Mouse (Mus musculus) left cerebral cortex, adult 11 months (tissue): ENCODE results near the gene Pbx2.

Experiments
- DNase-seq: peaks from one replicate; pipeline ENCODE4 v3.0.0; 2022; ENCODE audit warnings: low spot score

The Pbx2 gene

DNA sequence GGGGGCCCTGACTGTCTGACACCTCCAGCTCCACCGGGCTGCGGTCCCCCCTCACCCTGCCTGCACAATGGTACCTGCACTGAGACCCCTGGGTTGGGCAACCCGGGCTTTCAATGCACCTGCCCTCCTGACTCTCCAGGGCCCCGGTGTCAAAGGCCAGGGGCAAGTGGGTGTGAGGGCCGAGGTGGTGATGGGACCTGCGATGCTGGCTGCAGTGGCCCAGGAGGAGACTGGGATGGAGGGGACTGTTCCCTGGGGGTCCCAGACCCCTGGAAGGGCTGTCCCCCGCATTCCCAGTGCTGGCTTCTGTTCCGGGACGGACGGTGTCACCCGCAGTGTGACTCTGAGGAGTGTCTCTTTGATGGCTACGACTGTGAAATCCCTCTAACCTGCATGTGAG is 8.5 kb upstream of the Pbx2 start:
- DNase-seq: no peak

- DNase-seq: no peak
Measured at GRCm38 (mm10) chr17:34583397-34583796, 7.7 kb upstream of the Pbx2 start.

DNA sequence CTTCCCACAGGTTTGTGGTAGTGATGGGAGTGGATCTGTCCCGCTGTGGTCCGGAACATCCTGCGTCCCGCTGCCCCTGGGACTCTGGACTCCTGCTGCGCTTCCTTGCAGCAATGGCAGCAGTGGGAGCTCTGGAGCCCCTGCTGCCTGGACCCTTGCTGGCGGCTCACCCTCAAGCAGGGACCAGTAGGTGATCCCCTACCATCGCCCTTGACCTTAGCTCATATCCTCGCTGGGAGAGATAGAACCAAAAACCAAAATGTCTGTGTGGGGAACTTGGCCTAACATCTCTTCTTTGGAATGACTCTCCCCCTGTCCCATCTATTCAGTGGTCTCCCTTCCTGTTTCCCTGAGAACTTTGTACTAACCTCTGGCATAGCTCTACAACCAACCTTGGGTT is 7.2 kb upstream of the Pbx2 start:
- no peak for DNase-seq

GRCm38 (mm10) chr17:34585121-34585520 is 5.9 kb upstream of the Pbx2 start:
- no peak for DNase-seq

DNA sequence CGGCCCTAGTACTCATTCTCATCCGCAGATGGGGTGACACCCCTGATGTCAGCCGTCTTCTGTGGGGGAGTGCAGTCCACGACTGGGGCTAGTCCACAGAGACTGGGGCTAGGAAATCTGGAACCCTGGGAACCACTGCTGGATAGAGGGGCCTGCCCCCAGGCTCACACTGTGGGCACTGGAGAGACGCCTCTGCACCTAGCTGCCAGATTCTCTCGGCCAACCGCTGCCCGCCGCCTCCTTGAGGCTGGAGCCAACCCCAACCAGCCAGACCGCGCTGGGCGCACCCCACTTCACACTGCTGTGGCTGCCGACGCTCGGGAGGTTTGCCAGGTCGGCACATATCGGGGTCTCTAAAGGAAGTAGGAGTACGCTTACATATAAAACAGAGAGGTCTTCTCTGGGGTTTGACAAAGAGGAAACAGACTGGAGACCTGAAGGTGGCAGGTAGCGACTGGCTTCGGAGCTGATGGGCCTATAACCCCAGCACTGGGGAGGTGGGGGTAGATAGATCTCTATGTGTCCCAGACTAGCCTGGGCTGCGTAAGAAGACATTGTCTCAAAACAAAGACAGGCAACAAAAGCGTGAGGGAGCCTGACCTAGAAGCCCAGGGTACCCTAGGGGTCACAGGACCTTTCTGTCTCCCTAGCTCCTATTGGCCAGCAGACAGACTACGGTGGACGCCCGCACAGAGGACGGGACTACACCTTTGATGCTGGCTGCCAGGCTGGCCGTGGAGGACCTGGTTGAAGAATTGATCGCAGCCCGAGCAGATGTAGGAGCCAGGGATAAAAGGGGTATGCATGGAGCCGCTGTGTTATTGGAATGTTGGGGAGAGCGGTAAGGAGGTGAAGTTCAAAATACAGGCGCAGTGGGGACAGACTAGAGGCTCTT is 4.9 kb upstream of the Pbx2 start:
- DNase-seq: no peak

GRCm38 (mm10) chr17:34586796-34587422 is 4.2 kb upstream of the Pbx2 start:
- DNase-seq: peak; percentile 87

DNA sequence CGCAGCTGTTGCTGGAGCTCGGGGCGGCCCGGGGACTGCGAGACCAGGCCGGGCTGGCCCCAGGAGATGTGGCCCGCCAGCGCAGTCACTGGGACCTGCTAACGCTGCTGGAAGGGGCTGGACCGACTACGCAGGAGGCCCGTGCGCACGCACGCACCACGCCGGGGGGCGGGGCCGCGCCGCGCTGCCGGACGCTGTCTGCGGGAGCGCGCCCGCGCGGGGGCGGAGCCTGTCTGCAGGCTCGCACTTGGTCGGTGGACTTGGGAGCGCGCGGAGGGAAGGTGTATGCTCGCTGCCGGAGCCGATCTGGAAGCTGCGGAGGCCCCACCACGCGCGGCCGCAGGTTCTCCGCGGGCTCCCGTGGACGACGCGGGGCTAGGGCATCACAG is 3.6 kb upstream of the Pbx2 start:
- peak; percentile 99 for DNase-seq

DNA sequence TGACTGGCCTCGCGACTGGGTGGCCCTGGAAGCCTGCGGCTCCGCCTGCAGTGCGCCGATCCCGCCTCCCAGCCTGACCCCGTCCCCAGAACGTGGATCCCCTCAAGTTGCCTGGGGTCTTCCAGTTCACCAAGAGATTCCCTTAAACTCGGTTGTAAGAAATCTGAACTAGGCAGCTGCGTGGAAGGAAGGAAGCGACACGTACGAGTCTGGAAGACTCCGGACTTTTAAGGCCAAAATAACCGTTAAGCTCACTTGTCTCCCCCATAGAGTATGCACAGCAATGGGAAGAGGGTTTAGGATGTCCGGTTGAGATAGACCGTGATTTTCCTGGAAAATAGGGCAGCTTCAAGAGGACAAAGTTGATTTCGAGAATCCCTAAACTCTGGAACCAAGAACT is 3.3 kb upstream of the Pbx2 start:
- DNase-seq: no peak

- DNase-seq: no peak
Measured at GRCm38 (mm10) chr17:34588767-34589166, 2.3 kb upstream of the Pbx2 start.

DNA sequence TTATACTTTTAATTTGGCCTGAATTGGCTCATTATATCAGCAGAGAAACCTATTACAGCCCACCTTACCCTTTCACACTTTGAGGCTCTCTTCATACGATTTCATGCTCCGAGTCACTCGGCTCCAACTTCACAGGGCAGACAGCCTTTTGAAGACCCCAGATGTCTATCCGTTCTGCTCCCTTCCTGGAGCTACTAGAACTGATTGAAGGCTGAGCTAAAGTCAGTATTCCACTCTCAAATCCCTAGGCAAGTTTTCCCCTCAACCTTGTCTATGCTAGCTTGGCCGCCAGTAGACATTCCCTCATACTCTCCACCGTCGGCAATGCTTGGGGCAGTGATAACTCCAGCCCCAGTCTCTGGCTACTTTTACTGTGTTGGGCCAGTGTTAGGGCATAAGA is 1.9 kb upstream of the Pbx2 start:
- DNase-seq: no peak

DNA sequence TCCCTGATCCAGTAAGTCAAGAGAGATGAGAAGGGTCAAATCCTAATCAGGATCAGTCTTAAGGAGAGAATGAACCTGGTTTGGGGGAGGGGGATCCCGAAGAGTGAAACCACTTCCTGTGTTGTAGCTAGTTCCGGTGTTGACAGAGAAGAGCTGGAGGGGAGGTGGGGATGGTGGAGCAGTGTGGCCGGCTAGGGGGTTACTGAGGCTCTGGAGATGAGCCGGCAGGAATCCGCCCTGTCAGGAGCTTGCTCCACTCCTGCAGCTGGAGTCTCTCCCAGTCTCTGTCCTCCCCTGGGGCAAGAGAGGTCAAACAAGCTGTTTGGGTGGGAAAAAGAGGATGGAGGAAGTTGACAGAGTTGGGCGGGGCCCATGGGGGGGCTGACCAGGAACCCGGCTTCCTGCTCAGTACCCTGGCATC is 1.4 kb upstream of the Pbx2 start, which contains the start of gene Gpsm3:
Gpsm3 (plus strand) TSS at position 126 of the 421 bp plus-strand sequence.
- no peak for DNase-seq

DNA sequence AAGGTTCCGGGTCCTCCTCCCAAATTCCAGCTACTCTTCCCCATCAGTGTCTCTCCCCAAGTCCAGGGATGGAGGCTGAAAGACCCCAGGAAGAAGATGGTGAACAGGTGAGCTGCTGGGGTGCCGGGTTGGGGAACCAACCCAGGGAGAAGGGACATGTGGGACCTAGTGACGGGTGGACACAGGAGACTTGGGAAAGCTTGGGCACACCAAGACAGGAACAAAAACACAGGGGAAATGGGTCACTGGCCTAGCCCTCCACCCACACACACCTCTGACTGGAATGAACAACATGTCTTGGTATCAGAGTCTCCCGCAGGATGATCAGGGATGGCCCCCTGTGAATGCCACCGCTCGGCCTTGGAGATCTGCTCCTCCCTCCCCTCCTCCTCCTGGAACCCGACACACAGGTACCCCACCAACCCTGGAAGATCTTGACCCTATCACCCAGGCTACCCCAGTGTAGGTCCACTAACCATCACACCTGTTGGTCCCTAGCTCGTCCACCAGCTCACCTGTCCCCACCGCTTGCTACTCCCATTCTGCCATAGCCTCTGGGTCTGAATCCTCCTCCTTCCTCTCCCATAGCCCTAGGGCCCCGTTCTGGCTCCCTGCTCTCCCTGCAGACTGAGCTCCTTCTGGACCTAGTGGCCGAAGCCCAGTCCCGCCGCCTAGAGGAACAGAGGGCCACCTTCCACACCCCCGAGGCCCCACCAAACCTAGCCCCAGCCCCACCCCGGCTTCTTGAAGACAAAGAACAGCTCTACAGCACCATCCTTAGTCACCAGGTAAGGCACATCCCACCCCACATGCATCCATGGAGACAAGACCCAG is 695 bp upstream of the Pbx2 start:
- DNase-seq: no peak

- no peak for DNase-seq
Measured at GRCm38 (mm10) chr17:34591994-34592375, 919 bp downstream of the Pbx2 start.

DNA sequence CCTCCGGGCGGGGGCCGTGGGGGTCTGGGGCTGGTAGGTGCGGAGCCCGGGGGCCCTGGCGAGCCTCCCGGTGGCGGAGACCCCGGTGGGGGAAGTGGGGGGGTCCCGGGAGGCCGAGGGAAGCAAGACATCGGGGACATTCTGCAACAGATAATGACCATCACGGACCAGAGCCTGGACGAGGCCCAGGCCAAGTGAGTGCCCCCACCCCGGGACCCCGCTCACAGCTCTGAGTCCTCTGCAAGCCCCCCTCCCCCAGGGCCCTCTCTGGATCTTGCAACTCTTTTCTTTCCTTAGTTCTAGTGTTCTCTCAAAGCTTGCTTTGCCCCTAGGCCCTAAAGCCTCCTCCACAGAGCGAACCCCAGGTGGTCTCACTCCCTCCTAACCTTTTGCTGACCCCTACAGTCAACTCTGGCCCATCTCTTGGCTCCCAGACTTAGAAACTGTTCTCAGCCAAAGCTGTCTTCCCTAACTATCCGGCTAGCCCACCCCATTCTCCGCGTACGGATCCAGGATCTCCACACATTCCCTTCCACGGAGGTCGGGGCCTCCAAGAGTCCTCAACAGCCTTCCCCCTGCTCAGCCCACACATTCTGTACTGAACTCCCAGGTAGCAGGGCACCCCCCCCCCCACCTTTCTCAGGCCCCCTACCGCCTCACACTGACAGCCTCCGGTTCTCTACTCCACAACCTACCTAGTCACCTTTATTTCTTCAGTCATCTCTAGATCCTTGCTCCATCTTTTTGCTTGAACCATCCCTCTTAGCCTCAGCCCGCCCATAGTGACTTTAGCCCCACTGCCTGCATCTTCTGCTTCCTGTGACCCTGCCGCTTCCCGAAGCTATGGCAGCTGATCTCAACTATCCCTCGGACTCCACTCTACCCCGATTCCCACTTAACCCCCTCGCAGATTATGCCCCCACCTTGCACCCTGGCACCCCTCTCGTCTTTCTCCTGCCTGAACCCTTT is 1.8 kb downstream of the Pbx2 start:
- no peak for DNase-seq

DNA sequence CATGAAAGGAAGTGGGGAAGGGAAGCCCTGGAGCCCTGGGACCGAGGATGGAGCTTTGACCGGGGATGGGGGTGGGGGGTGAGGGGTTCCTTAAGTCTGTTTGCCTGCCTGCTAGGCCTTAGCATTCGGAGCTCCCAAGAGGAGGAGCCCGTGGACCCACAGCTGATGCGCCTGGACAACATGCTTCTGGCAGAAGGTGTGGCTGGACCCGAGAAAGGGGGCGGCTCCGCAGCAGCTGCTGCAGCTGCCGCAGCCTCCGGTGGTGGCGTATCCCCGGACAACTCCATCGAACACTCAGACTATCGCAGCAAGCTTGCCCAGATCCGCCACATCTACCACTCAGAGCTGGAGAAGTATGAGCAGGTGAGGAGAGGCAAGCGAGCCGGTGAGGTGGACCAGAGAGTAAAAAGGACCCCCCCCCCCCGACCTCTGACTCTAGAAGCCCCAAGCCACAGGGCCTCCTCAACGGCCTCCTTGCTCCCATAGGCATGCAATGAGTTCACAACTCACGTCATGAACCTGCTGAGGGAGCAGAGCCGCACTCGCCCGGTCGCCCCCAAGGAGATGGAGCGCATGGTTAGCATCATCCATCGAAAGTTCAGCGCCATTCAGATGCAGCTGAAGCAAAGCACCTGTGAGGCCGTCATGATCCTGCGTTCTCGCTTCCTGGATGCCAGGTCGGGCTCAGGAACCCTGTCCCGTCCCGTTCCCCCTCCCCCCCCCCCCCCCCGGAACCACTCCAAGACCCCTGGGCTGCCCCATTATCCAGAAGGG is 2.9 kb downstream of the Pbx2 start:
- DNase-seq: no peak

DNA sequence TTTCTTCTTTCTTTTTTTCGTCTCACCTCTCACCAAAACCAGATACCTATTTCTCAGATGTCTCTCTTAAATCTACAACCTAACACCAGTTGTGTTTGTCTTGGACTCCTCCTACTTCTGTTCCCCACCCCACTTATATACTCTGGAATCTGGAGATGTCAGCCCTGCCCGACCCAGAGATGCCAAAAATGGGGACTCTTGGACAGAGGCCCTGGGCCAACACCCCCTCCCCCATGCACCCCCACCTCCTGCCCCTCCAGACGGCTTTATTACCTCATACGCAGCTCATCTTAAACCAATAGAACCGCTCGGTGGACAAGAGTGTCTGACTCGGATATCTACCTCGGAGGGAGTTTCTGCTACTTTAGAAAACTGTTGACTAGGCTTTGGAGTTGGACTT is 5.0 kb downstream of the Pbx2 start:
- no peak for DNase-seq

DNA sequence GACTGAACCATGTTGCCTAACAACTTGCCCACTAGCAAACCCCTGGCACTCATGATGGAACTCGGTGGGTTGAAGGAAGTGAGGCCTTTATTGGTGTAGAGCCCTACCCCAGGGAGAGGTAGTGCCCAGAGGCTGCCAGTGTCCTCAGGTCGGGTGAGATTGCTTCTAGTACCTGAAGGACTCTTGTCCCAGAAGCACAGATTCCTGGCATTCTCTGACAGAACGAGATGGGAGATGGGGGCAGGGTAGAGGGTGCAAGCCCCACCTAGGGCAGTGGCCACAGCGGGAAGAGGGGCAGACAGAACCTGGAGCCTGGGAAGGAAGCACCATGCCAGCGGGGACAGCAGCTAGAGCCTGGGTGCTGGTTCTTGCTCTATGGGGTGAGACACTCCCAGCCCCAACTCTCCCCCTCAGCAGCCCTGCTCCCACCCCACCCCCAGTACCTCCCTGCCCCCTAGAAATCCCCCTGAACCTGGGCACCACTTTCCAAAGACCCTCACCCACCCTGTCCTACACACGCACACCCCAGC is 6.6 kb downstream of the Pbx2 start, which contains the start of gene Ager:
Ager (plus strand) TSS at position 297 of the 530 bp plus-strand sequence.
- DNase-seq: no peak

DNA sequence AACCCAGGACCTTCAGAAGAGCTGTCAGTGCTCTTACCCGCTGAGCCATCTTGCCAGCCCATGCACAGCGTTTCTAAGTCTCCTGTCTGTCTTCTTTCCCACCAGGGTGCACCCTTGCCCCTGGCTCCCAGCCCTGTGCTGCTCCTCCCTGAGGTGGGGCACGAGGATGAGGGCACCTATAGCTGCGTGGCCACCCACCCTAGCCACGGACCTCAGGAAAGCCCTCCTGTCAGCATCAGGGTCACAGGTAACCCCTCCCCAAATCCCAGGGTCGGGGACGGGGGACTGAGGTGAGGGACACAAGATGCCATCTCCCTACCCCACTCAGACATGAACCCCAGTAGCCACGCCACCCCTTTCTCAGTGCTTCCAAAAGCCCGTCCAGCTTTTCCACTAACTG is 8.8 kb downstream of the Pbx2 start:
- DNase-seq: no peak

DNA sequence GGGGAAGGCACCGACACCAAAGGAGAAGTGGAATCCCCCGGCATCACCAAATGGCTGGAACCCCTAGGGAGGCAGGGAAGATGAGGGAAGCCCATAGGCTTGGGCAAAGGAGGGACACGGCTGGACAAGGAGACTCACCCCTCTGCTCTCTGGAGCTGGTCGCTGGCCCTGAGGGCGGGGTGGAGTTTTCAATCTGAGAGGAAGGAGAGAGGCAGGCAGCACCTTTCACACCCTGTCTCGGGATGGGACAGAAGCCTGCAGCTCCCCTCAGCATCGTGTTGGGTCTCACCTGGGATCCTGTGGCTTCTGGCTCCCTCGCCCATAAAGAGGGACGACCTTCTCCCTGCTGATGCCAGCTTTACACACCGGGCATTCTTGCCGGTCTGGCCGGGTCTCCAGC is 10.7 kb downstream of the Pbx2 start:
- no peak for DNase-seq

DNA sequence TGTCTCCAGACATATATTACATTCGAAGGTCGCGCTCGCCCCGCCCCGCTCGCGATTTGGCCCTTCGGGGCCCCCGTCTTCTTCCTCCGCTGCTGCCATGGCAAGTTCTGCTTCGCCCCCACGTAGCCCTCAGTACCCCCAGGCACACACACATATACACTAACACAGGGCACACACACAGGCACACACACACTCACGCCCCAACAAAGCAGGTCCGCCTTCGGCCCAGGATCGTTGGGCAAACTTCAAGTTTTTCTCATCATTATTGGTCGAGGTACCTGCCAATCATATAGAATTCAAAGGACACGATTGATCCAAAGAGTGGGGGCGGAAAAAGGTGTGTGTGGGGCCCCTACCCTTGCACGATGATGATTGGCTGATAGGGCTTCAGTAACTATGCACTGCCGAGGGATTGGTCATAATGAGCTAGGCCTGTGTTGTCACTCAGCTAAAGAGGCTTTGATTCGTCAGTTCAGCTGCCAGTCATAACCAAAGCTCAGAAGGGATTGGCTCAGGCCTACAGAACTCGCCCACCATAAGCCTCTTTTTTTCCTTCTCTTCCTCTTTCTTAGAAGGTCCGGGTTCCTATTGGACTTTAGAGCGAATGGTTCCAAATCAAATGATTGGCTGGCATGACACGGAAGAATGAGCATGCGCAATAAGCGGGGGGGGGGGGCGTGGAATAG is 12.5 kb downstream of the Pbx2 start, which contains the start of gene Rnf5:
Rnf5 (minus strand) TSS at position 316 of the 686 bp plus-strand sequence.
- DNase-seq: peak; percentile 100
